Mouse (Mus musculus) midbrain, embryonic 11.5 days (tissue): ENCODE measurements around the gene Tuba8. TPM values are rescaled to one million over a fixed set of nuclear protein-coding genes. Genes with fewer than 3 reads are reported as not detected.

Experiments used
- ATAC-seq: fragments of 200-750 bp; cut with Nextera tagmentation; 2 replicates; pipeline ENCODE4 v1.8.0; 2017; ENCODE audit warnings: moderate TSS enrichment, moderate library complexity; ENCODE audit not compliant: low FRiP score
- DNase-seq: peaks from one replicate; pipeline ENCODE4 v3.0.0; 2015; ENCODE audit warnings: low spot score; ENCODE audit errors: missing footprints
- H3K27ac ChIP-seq: fragments of 300-500 bp; sonication (generic); 2 replicates; pipeline ENCODE4 v1.5.1; 2014; ENCODE audit warnings: low read depth, low read length
- H3K27me3 ChIP-seq: fragments of 300-500 bp; sonication (generic); 2 replicates; pipeline ENCODE4 v1.6.1; 2014; ENCODE audit warnings: mild to moderate bottlenecking, low read length, moderate library complexity, mixed read lengths; ENCODE audit not compliant: control insufficient read depth, insufficient read depth
- H3K36me3 ChIP-seq: fragments of 300-500 bp; sonication (generic); 2 replicates; pipeline ENCODE4 v1.6.1; 2014; ENCODE audit warnings: mild to moderate bottlenecking, low read length, moderate library complexity, mixed read lengths; ENCODE audit not compliant: control insufficient read depth, insufficient read depth
- H3K4me1 ChIP-seq: fragments of 300-500 bp; sonication (generic); 2 replicates; pipeline ENCODE4 v1.6.1; 2014; ENCODE audit warnings: low read length; ENCODE audit not compliant: control insufficient read depth, insufficient read depth
- H3K4me2 ChIP-seq: fragments of 300-500 bp; sonication (generic); 2 replicates; pipeline ENCODE4 v1.6.1; 2014; ENCODE audit warnings: mild to moderate bottlenecking, moderate library complexity
- H3K4me3 ChIP-seq: fragments of 300-500 bp; sonication (generic); 2 replicates; pipeline ENCODE4 v1.5.1; 2014; ENCODE audit warnings: low read depth, low read length
- H3K9ac ChIP-seq: fragments of 300-500 bp; sonication (generic); 2 replicates; pipeline ENCODE4 v1.6.1; 2014; ENCODE audit warnings: low read length
- H3K9me3 ChIP-seq: fragments of 300-500 bp; sonication (generic); 2 replicates; pipeline ENCODE4 v1.6.1; 2016; ENCODE audit warnings: low read length; ENCODE audit not compliant: control insufficient read depth
- WGBS: fragments of 180-500 bp; shearing (Covaris S2); extraction: QIAGEN DNeasy Blood & Tissue Kit; methylation state at CpG from one replicate; pipeline ENCODE4 v1.1.7; 2014; 5-methylcytosine and 5-hydroxymethylcytosine counted together
- polyA plus RNA-seq: library from polyadenylated mRNA; unstranded; fragments of >200 nt; fragmentation: Nextera tagmentation; extraction: Ambion mirVana; gene quantifications from 2 replicates; pipeline ENCODE4 v1.2.1, GENCODE M21; 2014

Tuba8 gene
- polyA plus RNA-seq, 1 experiment from 2014 or later = 0.51 TPM

- 0 out of 2 replicates have a peak, but pooled peaks cover 3% of the 10 kb centered on the region for H3K4me1 ChIP-seq
- no peak overlapping the region for H3K27ac ChIP-seq
- H3K27me3 ChIP-seq = no peaks in the 10 kb centered on the region
- WGBS = 85% methylated on average over 7 of the region's 7 CpGs
- H3K9me3 ChIP-seq = no peaks in the 10 kb centered on the region
- no peak for ATAC-seq
- no peak overlapping the region for H3K4me3 ChIP-seq
- H3K36me3 ChIP-seq = no peaks in the 10 kb centered on the region
- no peak overlapping the region for H3K4me2 ChIP-seq
- H3K9ac ChIP-seq = no peak overlapping the region
- no peak for DNase-seq
Measured at GRCm38 (mm10) chr6:121177118-121177708, 33.3 kb upstream of the Tuba8 start.

- H3K4me1 ChIP-seq = 0 out of 2 replicates have a peak, but pooled peaks cover 3% of the 10 kb centered on the region
- no peak overlapping the region for H3K27ac ChIP-seq
Measured at GRCm38 (mm10) chr6:121178700-121179358, 31.7 kb upstream of the Tuba8 start.

GRCm38 (mm10) chr6:121179846-121180245, 30.6 kb upstream of the Tuba8 start:
- 77% methylated on average over 7 of the region's 7 CpGs for WGBS
- H3K4me3 ChIP-seq = no peak overlapping the region
- DNase-seq = no peak
- no peaks in the 10 kb centered on the region for H3K27me3 ChIP-seq
- no peak overlapping the region for H3K4me2 ChIP-seq
- H3K9ac ChIP-seq = no peak overlapping the region
- no peaks in the 10 kb centered on the region for H3K9me3 ChIP-seq
- no peaks in the 10 kb centered on the region for H3K36me3 ChIP-seq
- no peak for ATAC-seq
- peaks cover 10% of the 10 kb centered on the region; the same call in 1 of the 2 replicates for H3K4me1 ChIP-seq
- no peak overlapping the region for H3K27ac ChIP-seq

More at GRCm38 (mm10) chr6:121178700-121179358, 31.7 kb upstream of the Tuba8 start:
- H3K27me3 ChIP-seq = no peaks in the 10 kb centered on the region
- 59% methylated on average over 7 of the region's 7 CpGs for WGBS
- H3K9ac ChIP-seq = no peak overlapping the region
- H3K4me2 ChIP-seq = no peak overlapping the region
- no peak for ATAC-seq
- no peaks in the 10 kb centered on the region for H3K36me3 ChIP-seq
- peak; percentile 97 for DNase-seq
- no peaks in the 10 kb centered on the region for H3K9me3 ChIP-seq
- H3K4me3 ChIP-seq = no peak overlapping the region

- Histone ChIP-seq H3K9ac (peak within 1 kb of the TSS; percentile 65), H3K4me3 (peak within 1 kb of the TSS; percentile 61), H3K36me3 (no peaks in the 10 kb centered on the region), H3K4me1 (peaks cover 7% of the 10 kb centered on the region; the same call in 1 of the 2 replicates), H3K27me3 (no peaks in the 10 kb centered on the region), H3K4me2 (peak within 1 kb of the TSS; percentile 88), H3K27ac (peak within 1 kb of the TSS; percentile 36; the same call in 1 of the 2 replicates), H3K9me3 (no peaks in the 10 kb centered on the region)
- WGBS = 1% methylated on average over 32 of the region's 32 CpGs
- ATAC-seq (peak; percentile 92), DNase-seq (peak; percentile 100)
Measured at GRCm38 (mm10) chr6:121183414-121184173, 26.9 kb upstream of the Tuba8 start, which contains the start of gene Pex26. TSS of gene Pex26 (plus strand) at chr6:121183667.

GRCm38 (mm10) chr6:121184198-121185140, 26.0 kb upstream of the Tuba8 start:
- no peaks in the 10 kb centered on the region for H3K27me3 ChIP-seq
- H3K4me3 ChIP-seq = peak overlapping the region; percentile 61
- no peaks in the 10 kb centered on the region for H3K9me3 ChIP-seq
- 3% methylated on average over 35 of the region's 35 CpGs for WGBS
- peak; percentile 69 for ATAC-seq
- peak overlapping the region; percentile 88 for H3K4me2 ChIP-seq
- DNase-seq = peak; percentile 89
- H3K9ac ChIP-seq = peak overlapping the region; percentile 65
- no peak overlapping the region for H3K27ac ChIP-seq
- peaks cover 7% of the 10 kb centered on the region; the same call in 1 of the 2 replicates for H3K4me1 ChIP-seq
- H3K36me3 ChIP-seq = no peaks in the 10 kb centered on the region

- peak overlapping the region; percentile 5; the same call in 1 of the 2 replicates for H3K4me2 ChIP-seq
- H3K36me3 ChIP-seq = 0 out of 2 replicates have a peak, but pooled peaks cover 2% of the 10 kb centered on the region
- WGBS = 86% methylated on average over 8 of the region's 8 CpGs
- H3K9me3 ChIP-seq = no peaks in the 10 kb centered on the region
- H3K4me3 ChIP-seq = no peak overlapping the region
- H3K27me3 ChIP-seq = no peaks in the 10 kb centered on the region
- H3K9ac ChIP-seq = no peak overlapping the region
- H3K27ac ChIP-seq = no peak overlapping the region
- DNase-seq (no peak), ATAC-seq (no peak)
- peaks cover 7% of the 10 kb centered on the region; the same call in 1 of the 2 replicates for H3K4me1 ChIP-seq
Measured at GRCm38 (mm10) chr6:121185232-121185631, 25.3 kb upstream of the Tuba8 start.

- no peak overlapping the region for H3K27ac ChIP-seq
- H3K36me3 ChIP-seq = 0 out of 2 replicates have a peak, but pooled peaks cover 4% of the 10 kb centered on the region
- no peak for ATAC-seq
- no peak overlapping the region for H3K9ac ChIP-seq
- no peaks in the 10 kb centered on the region for H3K27me3 ChIP-seq
- H3K9me3 ChIP-seq = no peaks in the 10 kb centered on the region
- WGBS = 85% methylated on average over 11 of the region's 11 CpGs
- H3K4me2 ChIP-seq = no peak overlapping the region
- H3K4me3 ChIP-seq = no peak overlapping the region
- no peaks in the 10 kb centered on the region for H3K4me1 ChIP-seq
- DNase-seq = no peak
Measured at GRCm38 (mm10) chr6:121191261-121192009, 19.1 kb upstream of the Tuba8 start.
